Mouse (Mus musculus): ENCODE measurements around the gene Csdc2.

DNA sequence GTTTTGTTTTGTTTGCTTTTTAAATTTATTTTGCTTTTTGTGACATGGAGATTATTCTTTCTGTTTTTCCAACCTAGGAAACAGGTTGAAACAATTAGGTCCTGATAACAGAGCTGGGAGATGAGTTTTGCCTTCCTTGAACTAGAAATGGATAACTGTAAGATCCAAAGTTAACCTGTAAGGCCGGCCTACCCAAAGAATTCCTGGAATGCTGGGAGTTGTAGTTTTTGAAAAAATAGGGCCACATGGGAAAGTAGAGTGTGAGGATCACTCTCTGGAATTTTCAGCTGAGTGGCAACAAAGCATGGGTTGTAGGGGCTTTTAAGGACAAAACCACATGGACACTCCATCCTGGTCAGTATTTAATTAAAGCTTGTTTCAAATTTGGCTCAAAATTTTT is 45.6 kb downstream of the Csdc2 start:
- TF ChIP-seq POLR2A (IDR thresholded peaks at IDR 0.05; ENCODE audit: control insufficient read depth, extremely low read depth, insufficient read depth, low read length, poor library complexity) (no peak), CTCF (IDR thresholded peaks at IDR 0.05; ENCODE audit: borderline replicate concordance, control insufficient read depth, extremely low read depth, insufficient read depth, low read length, poor library complexity) (no peak)
